Mouse (Mus musculus): ENCODE measurements at regions not wholly inside any gene's neighbourhood (a gene's known extent, or its start where the extent isn't known, plus 50 kb on each side); places are given as distances from the start of the nearest gene placed in this dataset.

- DNase-seq (ENCODE audit: low read depth, low spot score): peak; percentile 93
Measured at GRCm38 (mm10) chr12:19875386-19875785, 78.9 kb upstream of the Gm21863 start.

GRCm38 (mm10) chr12:19876186-19876585, 78.1 kb upstream of the Gm21863 start:
- peak; percentile 34 for DNase-seq (ENCODE audit: low read depth, low spot score)

GRCm38 (mm10) chr12:19882386-19882785, 71.9 kb upstream of the Gm21863 start:
- no peak for DNase-seq (ENCODE audit: low read depth, low spot score)
